Mouse (Mus musculus): ENCODE results near the gene Dolpp1. TPM values are rescaled to one million over a fixed set of nuclear protein-coding genes. Genes with fewer than 3 reads are reported as not detected.

Dolpp1 gene
- polyA plus RNA-seq, 1 experiment from 2014 or later = 66.5 TPM

- under 1% methylated on average over 54 of the region's 54 CpGs for WGBS
- Histone ChIP-seq H3K36me3 (ENCODE audit: control insufficient read depth, insufficient read depth) (peaks cover 2% of the 10 kb centered on the region), H3K27me3 (replicated peaks; ENCODE audit: control insufficient read depth, insufficient read depth, low read length) (no peaks in the 10 kb centered on the region), H3K27ac (ENCODE audit: low read length) (peak overlapping the region; percentile 96), H3K4me1 (replicated peaks; ENCODE audit: control insufficient read depth, insufficient read depth, low read length) (peaks cover 16% of the 10 kb centered on the region), H3K4me3 (replicated peaks; ENCODE audit: low read length) (peak overlapping the region; percentile 95), H3K9me3 (ENCODE audit: control insufficient read depth, low read length) (no peaks in the 10 kb centered on the region), H3K4me2 (ENCODE audit: low read length) (peak overlapping the region; percentile 99), H3K9ac (replicated peaks; ENCODE audit: low read depth, low read length) (peak overlapping the region; percentile 83)
- ATAC-seq = peak; percentile 80
Observed at GRCm38 (mm10) chr2:30392577-30393369, 719 bp downstream of the Dolpp1 start.

DNA sequence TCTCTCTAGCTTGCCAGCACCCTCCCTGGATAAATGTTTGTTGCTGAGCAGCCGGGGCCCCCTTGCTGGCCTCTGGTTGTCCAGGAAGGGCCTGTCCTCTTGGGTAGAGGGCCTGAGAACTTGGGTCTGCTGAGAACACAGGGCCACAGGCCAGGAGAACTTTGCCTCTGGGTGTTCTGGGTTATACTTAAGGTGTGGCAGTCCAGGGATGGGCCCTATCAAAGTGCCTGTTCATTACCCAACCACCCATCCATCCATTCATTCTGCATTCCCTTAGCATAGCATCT, 1.3 kb downstream of the Dolpp1 start:
- no peak for ATAC-seq
- Histone ChIP-seq H3K27me3 (replicated peaks; ENCODE audit: control insufficient read depth, insufficient read depth, low read length) (no peaks in the 10 kb centered on the region), H3K9me3 (ENCODE audit: control insufficient read depth, low read length) (no peaks in the 10 kb centered on the region), H3K9ac (replicated peaks; ENCODE audit: low read depth, low read length) (peak overlapping the region; percentile 83), H3K4me3 (replicated peaks; ENCODE audit: low read length) (peak overlapping the region; percentile 95), H3K4me2 (ENCODE audit: low read length) (peak overlapping the region; percentile 99), H3K4me1 (replicated peaks; ENCODE audit: control insufficient read depth, insufficient read depth, low read length) (peaks cover 16% of the 10 kb centered on the region), H3K36me3 (ENCODE audit: control insufficient read depth, insufficient read depth) (peaks cover 2% of the 10 kb centered on the region), H3K27ac (ENCODE audit: low read length) (no peak overlapping the region)
- WGBS = 80% methylated on average over 1 of the region's 1 CpGs

GRCm38 (mm10) chr2:30395757-30396156, 3.7 kb downstream of the Dolpp1 start:
- 82% methylated on average over 7 of the region's 7 CpGs for WGBS
- H3K4me1 ChIP-seq (replicated peaks; ENCODE audit: control insufficient read depth, insufficient read depth, low read length) = peaks cover 31% of the 10 kb centered on the region
- H3K36me3 ChIP-seq (ENCODE audit: control insufficient read depth, insufficient read depth) = peaks cover 3% of the 10 kb centered on the region

GRCm38 (mm10) chr2:30396246-30396645, 4.2 kb downstream of the Dolpp1 start:
- H3K4me3 ChIP-seq (replicated peaks; ENCODE audit: low read length) = no peak overlapping the region
- H3K27me3 ChIP-seq (replicated peaks; ENCODE audit: control insufficient read depth, insufficient read depth, low read length) = no peaks in the 10 kb centered on the region
- WGBS = 87% methylated on average over 7 of the region's 7 CpGs
- no peak overlapping the region for H3K27ac ChIP-seq (ENCODE audit: low read length)
- peaks cover 4% of the 10 kb centered on the region for H3K36me3 ChIP-seq (ENCODE audit: control insufficient read depth, insufficient read depth)
- no peak overlapping the region for H3K9ac ChIP-seq (replicated peaks; ENCODE audit: low read depth, low read length)
- H3K9me3 ChIP-seq (ENCODE audit: control insufficient read depth, low read length) = no peaks in the 10 kb centered on the region
- ATAC-seq = no peak
- no peak overlapping the region for H3K4me2 ChIP-seq (ENCODE audit: low read length)
- H3K4me1 ChIP-seq (replicated peaks; ENCODE audit: control insufficient read depth, insufficient read depth, low read length) = peaks cover 32% of the 10 kb centered on the region

More at GRCm38 (mm10) chr2:30395757-30396156, 3.7 kb downstream of the Dolpp1 start:
- no peaks in the 10 kb centered on the region for H3K27me3 ChIP-seq (replicated peaks; ENCODE audit: control insufficient read depth, insufficient read depth, low read length)
- no peaks in the 10 kb centered on the region for H3K9me3 ChIP-seq (ENCODE audit: control insufficient read depth, low read length)
- H3K27ac ChIP-seq (ENCODE audit: low read length) = no peak overlapping the region
- no peak overlapping the region for H3K4me2 ChIP-seq (ENCODE audit: low read length)
- H3K4me3 ChIP-seq (replicated peaks; ENCODE audit: low read length) = no peak overlapping the region
- ATAC-seq = no peak
- H3K9ac ChIP-seq (replicated peaks; ENCODE audit: low read depth, low read length) = no peak overlapping the region

GRCm38 (mm10) chr2:30397986-30398512, 6.0 kb downstream of the Dolpp1 start:
- peaks cover 7% of the 10 kb centered on the region for H3K36me3 ChIP-seq (ENCODE audit: control insufficient read depth, insufficient read depth)
- no peaks in the 10 kb centered on the region for H3K27me3 ChIP-seq (replicated peaks; ENCODE audit: control insufficient read depth, insufficient read depth, low read length)
- H3K9me3 ChIP-seq (ENCODE audit: control insufficient read depth, low read length) = no peaks in the 10 kb centered on the region
- H3K27ac ChIP-seq (ENCODE audit: low read length) = no peak overlapping the region
- H3K4me2 ChIP-seq (ENCODE audit: low read length) = no peak overlapping the region
- peaks cover 27% of the 10 kb centered on the region for H3K4me1 ChIP-seq (replicated peaks; ENCODE audit: control insufficient read depth, insufficient read depth, low read length)
- WGBS = 56% methylated on average over 10 of the region's 10 CpGs
- ATAC-seq = no peak
- no peak overlapping the region for H3K4me3 ChIP-seq (replicated peaks; ENCODE audit: low read length)
- no peak overlapping the region for H3K9ac ChIP-seq (replicated peaks; ENCODE audit: low read depth, low read length)

DNA sequence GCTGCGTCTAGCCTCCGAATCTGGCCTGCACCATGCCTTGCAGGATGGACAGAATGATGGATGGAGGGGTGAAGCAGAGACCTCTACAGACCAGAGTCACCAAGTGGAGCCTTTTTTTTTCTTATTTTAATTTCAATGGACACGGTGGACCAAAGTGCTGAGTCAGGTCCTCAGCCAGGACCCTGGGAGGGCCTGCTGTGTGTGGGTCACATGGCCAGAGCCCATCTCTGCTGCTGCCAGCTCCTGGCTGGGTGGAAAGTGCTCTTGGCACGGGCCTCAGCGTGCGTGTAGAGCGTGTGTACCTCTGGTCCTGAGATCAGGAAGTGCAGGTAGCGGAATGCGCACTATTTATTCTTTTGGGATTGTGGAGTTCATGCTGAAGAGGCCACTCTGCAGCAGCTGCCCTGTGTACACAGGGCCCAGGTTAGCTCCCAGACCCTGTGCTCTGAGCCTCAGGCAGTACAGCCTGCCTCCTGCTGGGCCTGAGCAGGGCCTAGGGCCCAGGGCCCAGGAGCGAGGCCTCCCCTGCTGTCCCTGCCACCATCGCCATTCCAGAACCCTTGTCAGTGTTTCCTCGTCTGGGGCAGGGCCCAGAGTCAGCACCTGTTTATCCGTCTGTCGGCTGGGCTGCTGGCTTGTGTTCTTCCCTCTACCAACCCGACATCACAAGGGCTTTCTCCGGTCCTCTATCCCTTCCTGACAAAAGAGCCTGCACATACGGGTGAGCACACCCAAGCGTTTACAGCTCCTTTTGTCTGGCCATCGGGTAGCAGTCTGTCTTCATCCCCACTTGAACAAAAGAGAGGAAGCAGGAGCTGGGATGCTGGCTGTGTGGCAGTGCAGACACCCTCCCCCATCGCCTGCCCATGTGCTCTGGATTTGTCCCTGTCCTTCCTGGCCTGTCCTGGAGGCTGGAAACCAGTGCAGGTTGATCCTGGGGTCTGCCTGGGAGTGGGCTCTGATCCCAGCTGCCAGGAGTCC, 7.4 kb downstream of the Dolpp1 start:
- H3K9ac ChIP-seq (replicated peaks; ENCODE audit: low read depth, low read length) = peak overlapping the region; percentile 48
- H3K4me2 ChIP-seq (ENCODE audit: low read length) = no peak overlapping the region
- peak; percentile 68 for ATAC-seq
- H3K4me3 ChIP-seq (replicated peaks; ENCODE audit: low read length) = no peak overlapping the region
- H3K4me1 ChIP-seq (replicated peaks; ENCODE audit: control insufficient read depth, insufficient read depth, low read length) = peaks cover 17% of the 10 kb centered on the region
- H3K27ac ChIP-seq (ENCODE audit: low read length) = peak overlapping the region; percentile 91
- 15% methylated on average over 20 of the region's 20 CpGs for WGBS
- H3K9me3 ChIP-seq (ENCODE audit: control insufficient read depth, low read length) = no peaks in the 10 kb centered on the region
- no peaks in the 10 kb centered on the region for H3K27me3 ChIP-seq (replicated peaks; ENCODE audit: control insufficient read depth, insufficient read depth, low read length)
- H3K36me3 ChIP-seq (ENCODE audit: control insufficient read depth, insufficient read depth) = peaks cover 10% of the 10 kb centered on the region

DNA sequence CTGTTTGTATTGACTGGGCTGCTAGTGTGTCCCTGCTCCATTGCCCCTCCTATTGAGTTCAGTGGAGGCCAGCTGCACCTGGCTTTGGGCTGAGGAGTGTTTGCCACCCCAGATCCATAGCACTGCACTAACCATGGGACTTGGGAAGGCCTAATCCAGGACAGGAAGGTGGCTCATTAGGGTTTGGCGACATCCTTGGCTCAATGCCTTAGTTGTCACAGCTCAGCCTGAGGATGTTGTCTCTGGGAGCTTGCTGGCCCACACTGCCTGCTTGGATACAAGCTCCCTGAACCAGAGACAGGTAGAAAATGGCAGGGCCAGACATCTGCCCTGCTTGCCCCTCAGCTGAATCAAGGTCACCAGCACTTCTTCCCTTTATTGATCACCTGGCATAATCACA, 9.5 kb downstream of the Dolpp1 start:
- peaks cover 17% of the 10 kb centered on the region for H3K4me1 ChIP-seq (replicated peaks; ENCODE audit: control insufficient read depth, insufficient read depth, low read length)
- no peaks in the 10 kb centered on the region for H3K9me3 ChIP-seq (ENCODE audit: control insufficient read depth, low read length)
- ATAC-seq = no peak
- 78% methylated on average over 1 of the region's 1 CpGs for WGBS
- H3K4me2 ChIP-seq (ENCODE audit: low read length) = no peak overlapping the region
- no peak overlapping the region for H3K27ac ChIP-seq (ENCODE audit: low read length)
- no peaks in the 10 kb centered on the region for H3K27me3 ChIP-seq (replicated peaks; ENCODE audit: control insufficient read depth, insufficient read depth, low read length)
- H3K36me3 ChIP-seq (ENCODE audit: control insufficient read depth, insufficient read depth) = peaks cover 16% of the 10 kb centered on the region
- H3K4me3 ChIP-seq (replicated peaks; ENCODE audit: low read length) = no peak overlapping the region
- H3K9ac ChIP-seq (replicated peaks; ENCODE audit: low read depth, low read length) = no peak overlapping the region

DNA sequence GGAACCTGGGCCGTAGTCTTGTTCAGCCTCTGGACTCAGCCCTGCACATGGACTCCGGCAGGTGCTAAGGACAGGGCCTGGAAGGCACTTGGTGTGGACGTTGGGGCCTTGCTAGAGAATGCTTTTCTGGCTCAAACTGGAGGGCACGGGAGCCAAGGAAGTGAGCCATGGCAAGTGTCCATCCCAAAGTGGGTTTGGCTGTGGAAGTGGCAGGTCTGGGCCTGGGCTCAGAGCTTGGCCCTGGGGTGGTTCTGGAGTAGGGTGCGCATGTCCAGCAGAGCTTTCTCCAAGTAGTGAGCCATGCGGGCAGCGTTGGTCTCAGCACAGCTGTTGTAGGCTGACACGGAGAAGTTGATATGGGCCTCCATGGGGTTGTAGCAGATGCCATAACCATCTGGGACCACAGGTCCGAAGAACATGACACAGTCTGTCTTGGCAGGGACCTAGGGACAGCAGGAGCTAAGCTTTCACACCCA, 10.3 kb downstream of the Dolpp1 start:
- Histone ChIP-seq H3K36me3 (ENCODE audit: control insufficient read depth, insufficient read depth) (peaks cover 18% of the 10 kb centered on the region), H3K4me3 (replicated peaks; ENCODE audit: low read length) (no peak overlapping the region), H3K4me2 (ENCODE audit: low read length) (no peak overlapping the region), H3K9ac (replicated peaks; ENCODE audit: low read depth, low read length) (no peak overlapping the region), H3K27me3 (replicated peaks; ENCODE audit: control insufficient read depth, insufficient read depth, low read length) (no peaks in the 10 kb centered on the region), H3K27ac (ENCODE audit: low read length) (no peak overlapping the region), H3K9me3 (ENCODE audit: control insufficient read depth, low read length) (no peaks in the 10 kb centered on the region), H3K4me1 (replicated peaks; ENCODE audit: control insufficient read depth, insufficient read depth, low read length) (peaks cover 17% of the 10 kb centered on the region)
- no peak for ATAC-seq
- 85% methylated on average over 9 of the region's 9 CpGs for WGBS

DNA sequence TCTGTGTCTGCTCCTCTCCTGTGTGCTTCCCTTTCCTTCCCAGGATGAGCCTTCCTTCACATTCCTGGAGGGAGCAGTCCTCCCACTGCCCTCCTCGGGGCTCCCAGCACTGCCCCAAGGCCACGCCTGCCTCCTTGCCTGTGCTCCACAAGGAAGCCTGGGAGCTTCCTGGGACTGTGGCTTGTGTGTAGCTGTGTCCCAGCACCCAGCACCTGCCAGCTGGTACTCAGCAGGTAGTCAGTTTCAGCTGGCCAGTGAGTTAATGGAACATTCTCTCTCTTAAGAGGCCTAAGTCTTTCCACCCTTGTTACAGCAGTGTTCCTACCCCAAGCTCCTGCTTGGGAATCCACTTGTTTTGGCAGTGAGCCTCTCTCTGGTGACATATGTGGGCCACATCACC, 10.8 kb downstream of the Dolpp1 start:
- WGBS = 79% methylated on average over 2 of the region's 2 CpGs

More for the DNA sequence above, 10.8 kb downstream of the Dolpp1 start:
- H3K9ac ChIP-seq (replicated peaks; ENCODE audit: low read depth, low read length) = no peak overlapping the region
- H3K9me3 ChIP-seq (ENCODE audit: control insufficient read depth, low read length) = no peaks in the 10 kb centered on the region
- H3K27ac ChIP-seq (ENCODE audit: low read length) = no peak overlapping the region; the same call in 1 of the 2 replicates
- no peak overlapping the region for H3K4me2 ChIP-seq (ENCODE audit: low read length)
- ATAC-seq = no peak
- H3K36me3 ChIP-seq (ENCODE audit: control insufficient read depth, insufficient read depth) = peaks cover 23% of the 10 kb centered on the region
- no peaks in the 10 kb centered on the region for H3K27me3 ChIP-seq (replicated peaks; ENCODE audit: control insufficient read depth, insufficient read depth, low read length)
- no peak overlapping the region for H3K4me3 ChIP-seq (replicated peaks; ENCODE audit: low read length)
- peaks cover 17% of the 10 kb centered on the region for H3K4me1 ChIP-seq (replicated peaks; ENCODE audit: control insufficient read depth, insufficient read depth, low read length)
